Mouse (Mus musculus) MEL (cell line): ENCODE data around the gene Tubb4a.

ENCODE experiments used
- BHLHE40 ChIP-seq: IDR thresholded peaks from 2 replicates; pipeline ENCODE4 v1.6.1; 2012; ENCODE audit warnings: low read depth, mild to moderate bottlenecking, inconsistent platforms, low read length, improper control_type of control experiment, borderline replicate concordance
- CHD1 ChIP-seq: IDR thresholded peaks from 2 replicates; pipeline ENCODE4 v1.6.1; 2012; ENCODE audit warnings: low read depth, mild to moderate bottlenecking, inconsistent platforms, low read length, improper control_type of control experiment
- CHD2 ChIP-seq: IDR thresholded peaks from 2 replicates; pipeline ENCODE4 v1.6.1; 2011; ENCODE audit warnings: low read length, improper control_type of control experiment
- CTCF ChIP-seq, 3 experiments: IDR thresholded peaks in 2 of 3; conservative IDR thresholded peaks in 1 of 3; 2 replicates each; pipeline ENCODE4 v1.5.1; 2011 to 2012; ENCODE audit warnings: low read length in 3 of 3, low read depth in 2 of 3, mild to moderate bottlenecking in 2 of 3, improper control_type of control experiment in 1 of 3, inconsistent platforms in 1 of 3, mixed read lengths in 1 of 3, moderate library complexity in 1 of 3; ENCODE audit not compliant: control insufficient read depth in 1 of 3, insufficient read depth in 1 of 3, poor library complexity in 1 of 3, severe bottlenecking in 1 of 3
- E2F4 ChIP-seq: IDR thresholded peaks from 2 replicates; pipeline ENCODE4 v1.6.1; 2011; ENCODE audit warnings: low read depth, low read length, improper control_type of control experiment, borderline replicate concordance
- ELF1 ChIP-seq: IDR thresholded peaks from 2 replicates; pipeline ENCODE4 v1.6.1; 2014; ENCODE audit warnings: low read depth, mild to moderate bottlenecking, inconsistent platforms, low read length, improper control_type of control experiment, moderate library complexity
- EP300 ChIP-seq, 2 experiments: IDR thresholded peaks; 2 replicates each; pipeline ENCODE4 v1.6.1; 2011; ENCODE audit warnings: improper control_type of control experiment in 2 of 2, low read length in 2 of 2, low read depth in 1 of 2, mild to moderate bottlenecking in 1 of 2
- KAT2A ChIP-seq: conservative IDR thresholded peaks from 2 replicates; pipeline ENCODE4 v1.6.1; 2012; ENCODE audit warnings: low read depth, low read length, improper control_type of control experiment, inconsistent platforms
- POLR2A ChIP-seq, 2 experiments: IDR thresholded peaks; 2 replicates each; pipeline ENCODE4 v1.6.1; 2011 to 2012; ENCODE audit warnings: low read length in 2 of 2, mild to moderate bottlenecking in 2 of 2, control low read depth in 1 of 2, improper control_type of control experiment in 1 of 2, low read depth in 1 of 2, moderate library complexity in 1 of 2; ENCODE audit not compliant: control insufficient read depth in 1 of 2, insufficient read depth in 1 of 2, poor library complexity in 1 of 2
- TAL1 ChIP-seq: IDR thresholded peaks from 2 replicates; pipeline ENCODE4 v1.6.1; 2012; ENCODE audit warnings: mild to moderate bottlenecking, inconsistent platforms, low read length, moderate library complexity, mixed read lengths
- USF2 ChIP-seq, 2 experiments: IDR thresholded peaks; 2 replicates each; pipeline ENCODE4 v1.6.1; 2011 to 2012; ENCODE audit warnings: improper control_type of control experiment in 2 of 2, low read length in 2 of 2, borderline replicate concordance in 1 of 2, inconsistent platforms in 1 of 2, low read depth in 1 of 2, mild to moderate bottlenecking in 1 of 2; ENCODE audit not compliant: insufficient read depth in 1 of 2
- ZKSCAN1 ChIP-seq: IDR thresholded peaks from 2 replicates; pipeline ENCODE4 v1.6.1; 2012; ENCODE audit warnings: low read depth, mild to moderate bottlenecking, inconsistent platforms, low read length, improper control_type of control experiment, moderate library complexity

- TF ChIP-seq CTCF (IDR thresholded peaks at IDR 0.05 in 2 of 3, conservative IDR thresholded peaks at IDR 0.05 in 1 of 3; ENCODE audit: control insufficient read depth in 1 of 3, insufficient read depth in 1 of 3, low read depth in 2 of 3, low read length in 3 of 3, poor library complexity in 1 of 3, severe bottlenecking in 1 of 3) (no peak), POLR2A (IDR thresholded peaks at IDR 0.05; ENCODE audit: control insufficient read depth in 1 of 2, insufficient read depth in 1 of 2, low read depth in 1 of 2, low read length in 2 of 2, poor library complexity in 1 of 2) (peak; percentile 58 to 84; a peak in 3 of 4 replicates), USF2 (IDR thresholded peaks at IDR 0.05; ENCODE audit: borderline replicate concordance in 1 of 2, insufficient read depth in 1 of 2, low read depth in 1 of 2, low read length in 2 of 2) (no peak), EP300 (IDR thresholded peaks at IDR 0.05; ENCODE audit: low read depth in 1 of 2, low read length in 2 of 2) (no peak), CHD2 (no peak), ELF1 (0 out of 2 replicates have a peak, but pooled peaks have one; percentile 30), TAL1 (no peak), E2F4 (peak; percentile 65; the same call in 1 of the 2 replicates), BHLHE40 (no peak), CHD1 (no peak), ZKSCAN1 (no peak), KAT2A (no peak; the same call in 1 of the 2 replicates)
Measured at GRCm38 (mm10) chr17:57030931-57031660, 56.5 kb downstream of the Tubb4a start, which contains the start of gene Khsrp.
